Mouse (Mus musculus) intestine, postnatal 0 days (tissue): Measurements from ENCODE around the gene Ulk1. TPM values are rescaled to one million over a fixed set of nuclear protein-coding genes. Genes with fewer than 3 reads are reported as not detected.

ENCODE experiments used
- ATAC-seq: fragments of 200-750 bp; cut with Nextera tagmentation; 2 replicates; pipeline ENCODE4 v1.8.0; 2017; ENCODE audit warnings: mild to moderate bottlenecking, moderate TSS enrichment, moderate library complexity
- H3K27ac ChIP-seq: fragments of 300-500 bp; sonication (generic); 2 replicates; pipeline ENCODE4 v1.5.1; 2014; ENCODE audit warnings: mild to moderate bottlenecking, low read depth, low read length, moderate library complexity
- H3K27me3 ChIP-seq: fragments of 300-500 bp; sonication (generic); replicated peaks from 2 replicates; pipeline ENCODE4 v1.6.1; 2014; ENCODE audit warnings: low read length, mixed read lengths; ENCODE audit not compliant: control insufficient read depth, insufficient read depth
- H3K36me3 ChIP-seq: fragments of 300-500 bp; sonication (generic); 2 replicates; pipeline ENCODE4 v1.6.1; 2014; ENCODE audit warnings: mild to moderate bottlenecking, moderate library complexity; ENCODE audit not compliant: control insufficient read depth, insufficient read depth
- H3K4me1 ChIP-seq: fragments of 300-500 bp; sonication (generic); replicated peaks from 2 replicates; pipeline ENCODE4 v1.6.1; 2014; ENCODE audit warnings: antibody characterized with exemption, low read length, mixed read lengths; ENCODE audit not compliant: control insufficient read depth, insufficient read depth
- H3K4me2 ChIP-seq: fragments of 300-500 bp; sonication (generic); replicated peaks from 2 replicates; pipeline ENCODE4 v1.6.1; 2014; ENCODE audit warnings: low read depth, mild to moderate bottlenecking, moderate library complexity
- H3K4me3 ChIP-seq: fragments of 300-500 bp; sonication (generic); 2 replicates; pipeline ENCODE4 v1.5.1; 2014; ENCODE audit warnings: low read depth, low read length
- H3K9ac ChIP-seq: fragments of 300-500 bp; sonication (generic); 2 replicates; pipeline ENCODE4 v1.6.1; 2014; ENCODE audit warnings: mild to moderate bottlenecking, low read depth, low read length
- H3K9me3 ChIP-seq: fragments of 300-500 bp; sonication (generic); 2 replicates; pipeline ENCODE4 v1.6.1; 2016; ENCODE audit warnings: mixed run types; ENCODE audit not compliant: control insufficient read depth
- CTCF ChIP-seq: sonication (generic); IDR thresholded peaks from 2 replicates; pipeline ENCODE4 v1.5.1; 2016; ENCODE audit warnings: low read depth, mild to moderate bottlenecking, control low read depth, antibody characterized with exemption, moderate library complexity
- WGBS: fragments of 180-500 bp; shearing (Covaris S2); extraction: QIAGEN DNeasy Blood & Tissue Kit; methylation state at CpG from one replicate; pipeline ENCODE4 v1.1.7; 2014; 5-methylcytosine and 5-hydroxymethylcytosine counted together
- polyA plus RNA-seq: library from polyadenylated mRNA; unstranded; fragments of >200 nt; fragmentation: Nextera tagmentation; extraction: Ambion mirVana; gene quantifications from 2 replicates; pipeline ENCODE4 v1.2.1, GENCODE M21; 2015

The Ulk1 gene
- polyA plus RNA-seq, 1 experiment from 2014 or later, result 6.0 TPM

DNA sequence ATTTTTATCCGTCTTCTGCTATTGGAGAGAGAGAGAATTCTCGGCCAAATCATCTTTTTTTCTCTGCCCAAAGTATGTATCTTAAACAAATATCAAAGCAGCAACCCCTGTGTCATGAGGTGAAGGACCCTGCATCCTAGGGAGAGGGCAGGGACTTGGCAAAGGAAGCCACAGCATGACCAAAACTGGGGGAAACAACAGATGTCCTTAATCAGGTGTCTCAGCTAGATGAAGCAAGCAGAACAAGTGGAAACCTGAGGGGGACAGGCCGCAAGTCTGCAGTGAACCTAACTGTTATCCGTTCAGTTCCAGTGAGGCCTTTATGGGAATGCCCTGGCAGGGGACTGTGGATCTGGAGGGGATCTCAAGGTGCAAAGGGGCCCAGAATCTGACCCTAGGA lies 2.4 kb downstream of the Ulk1 start:
- Histone ChIP-seq H3K9me3 (no peaks in the 10 kb centered on the region), H3K4me1 (peaks cover 4% of the 10 kb centered on the region), H3K4me3 (peak overlapping the region; percentile 77; the same call in 1 of the 2 replicates), H3K36me3 (peaks cover 4% of the 10 kb centered on the region; the same call in 1 of the 2 replicates), H3K9ac (peak overlapping the region; percentile 85; the same call in 1 of the 2 replicates), H3K27ac (peak overlapping the region; percentile 86; the same call in 1 of the 2 replicates), H3K4me2 (peak overlapping the region; percentile 97), H3K27me3 (no peaks in the 10 kb centered on the region)
- 79% methylated on average over 4 of the region's 4 CpGs for WGBS
- no peak for ATAC-seq
- no peak for TF ChIP-seq CTCF

- Histone ChIP-seq H3K9ac (no peak overlapping the region), H3K4me3 (no peak overlapping the region), H3K27me3 (no peaks in the 10 kb centered on the region), H3K4me2 (no peak overlapping the region), H3K9me3 (no peaks in the 10 kb centered on the region), H3K4me1 (peaks cover 4% of the 10 kb centered on the region), H3K36me3 (peaks cover 4% of the 10 kb centered on the region; the same call in 1 of the 2 replicates), H3K27ac (no peak overlapping the region)
- no peak for ATAC-seq
- TF ChIP-seq CTCF, result no peak
- 87% methylated on average over 1 of the region's 1 CpGs for WGBS
Observed at GRCm38 (mm10) chr5:110806676-110807075, 3.2 kb downstream of the Ulk1 start.

DNA sequence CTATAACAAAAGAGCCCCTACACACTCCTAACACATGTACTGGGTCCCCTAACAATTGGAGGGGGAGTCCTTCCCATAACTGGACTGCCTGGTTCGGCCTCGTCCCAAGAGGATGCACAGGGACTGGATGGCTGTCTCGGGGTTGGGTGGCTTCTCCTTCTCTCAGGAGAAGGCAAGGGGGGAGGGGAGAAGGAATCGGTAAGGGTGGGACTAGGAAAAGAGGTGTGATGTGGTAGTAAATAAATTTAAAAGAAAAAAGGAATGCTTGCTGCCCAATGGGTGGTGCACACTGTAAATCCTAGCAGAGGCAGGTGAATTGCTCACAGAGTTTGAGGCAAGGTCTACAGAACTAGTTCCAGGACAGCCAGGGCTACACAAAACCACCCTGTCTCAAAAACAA lies 3.7 kb downstream of the Ulk1 start:
- Histone ChIP-seq H3K36me3 (peaks cover 4% of the 10 kb centered on the region; the same call in 1 of the 2 replicates), H3K27ac (no peak overlapping the region), H3K9ac (no peak overlapping the region), H3K27me3 (no peaks in the 10 kb centered on the region), H3K4me1 (peaks cover 4% of the 10 kb centered on the region), H3K4me2 (no peak overlapping the region), H3K9me3 (no peaks in the 10 kb centered on the region), H3K4me3 (no peak overlapping the region)
- no peak for TF ChIP-seq CTCF
- ATAC-seq, result no peak
- 85% methylated on average over 4 of the region's 4 CpGs for WGBS

DNA sequence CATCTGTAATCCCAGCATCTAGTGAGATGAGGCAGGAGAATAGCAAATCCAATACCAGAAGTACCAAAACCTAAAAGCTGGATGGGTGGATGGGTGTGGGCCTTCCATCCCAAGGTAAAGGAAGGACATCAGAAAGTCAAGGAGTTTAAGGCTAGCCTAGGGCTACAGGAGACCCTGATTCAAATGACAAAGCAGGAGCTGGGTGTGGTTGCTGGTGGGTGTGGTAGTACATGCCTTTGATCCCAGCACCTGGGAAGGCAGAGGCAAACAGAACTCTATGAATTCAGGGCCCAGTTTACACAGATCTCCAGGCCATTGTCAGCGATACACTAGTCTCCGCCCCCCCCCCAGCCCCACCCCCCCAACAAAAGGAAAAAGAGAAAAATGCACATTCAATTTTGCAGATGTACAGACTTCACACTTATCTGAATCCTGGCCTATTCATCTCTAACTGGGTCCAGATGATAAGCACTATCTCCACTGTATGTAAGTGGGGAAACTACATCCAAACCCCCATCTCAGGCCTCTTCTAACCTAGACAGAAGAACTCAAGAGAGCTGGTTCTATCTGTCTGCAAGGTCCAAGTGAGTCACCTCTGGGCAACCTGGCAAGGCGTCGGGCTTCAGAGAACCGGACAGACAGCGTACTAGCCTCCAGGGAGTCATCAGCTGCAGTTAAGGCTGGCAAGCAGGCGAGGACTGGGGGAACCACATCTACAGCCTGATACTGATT lies 5.7 kb downstream of the Ulk1 start:
- 75% methylated on average over 7 of the region's 7 CpGs for WGBS
- no peak for TF ChIP-seq CTCF
- H3K4me1 ChIP-seq, result peaks cover 4% of the 10 kb centered on the region
- no peak for ATAC-seq
- no peak overlapping the region for H3K9ac ChIP-seq
- no peaks in the 10 kb centered on the region for H3K27me3 ChIP-seq
- peaks cover 14% of the 10 kb centered on the region; the same call in 1 of the 2 replicates for H3K36me3 ChIP-seq
- no peaks in the 10 kb centered on the region for H3K9me3 ChIP-seq
- no peak overlapping the region for H3K4me3 ChIP-seq
- no peak overlapping the region for H3K27ac ChIP-seq
- no peak overlapping the region for H3K4me2 ChIP-seq

GRCm38 (mm10) chr5:110802809-110803208 lies 7.1 kb downstream of the Ulk1 start:
- no peaks in the 10 kb centered on the region for H3K27me3 ChIP-seq
- peaks cover 2% of the 10 kb centered on the region for H3K4me1 ChIP-seq
- H3K4me2 ChIP-seq, result no peak overlapping the region
- H3K9ac ChIP-seq, result no peak overlapping the region
- no peak for TF ChIP-seq CTCF
- no peak for ATAC-seq
- H3K36me3 ChIP-seq, result peaks cover 28% of the 10 kb centered on the region
- H3K27ac ChIP-seq, result no peak overlapping the region
- no peak overlapping the region for H3K4me3 ChIP-seq
- no peaks in the 10 kb centered on the region for H3K9me3 ChIP-seq

DNA sequence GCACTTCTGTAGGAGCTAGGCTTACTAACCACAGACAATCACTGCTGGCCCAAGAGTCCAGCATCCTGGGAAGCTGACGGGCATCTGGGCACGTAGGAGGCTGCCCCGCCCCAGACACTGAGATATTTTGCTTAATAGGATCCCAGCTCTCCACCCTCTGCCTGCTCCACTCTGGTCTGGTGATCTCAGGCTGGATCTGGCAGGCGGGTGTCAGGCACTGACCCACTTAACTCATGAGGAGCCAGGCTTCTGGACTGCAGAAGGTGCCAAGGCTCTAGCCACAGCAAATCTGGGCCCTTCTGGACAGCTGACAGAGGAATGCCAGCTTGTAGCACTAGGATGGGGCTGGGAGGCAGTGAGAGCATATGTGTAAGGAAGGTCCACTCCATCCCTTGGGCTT lies 7.7 kb downstream of the Ulk1 start:
- Histone ChIP-seq H3K4me1 (no peaks in the 10 kb centered on the region), H3K36me3 (peaks cover 32% of the 10 kb centered on the region), H3K4me2 (no peak overlapping the region), H3K9me3 (no peaks in the 10 kb centered on the region), H3K27ac (no peak overlapping the region), H3K4me3 (no peak overlapping the region), H3K27me3 (no peaks in the 10 kb centered on the region), H3K9ac (no peak overlapping the region)
- WGBS, result 81% methylated on average over 4 of the region's 4 CpGs
- ATAC-seq, result no peak
- no peak for TF ChIP-seq CTCF
